Mouse (Mus musculus): ENCODE data around the gene Ptk6. TPM values are rescaled to one million over a fixed set of nuclear protein-coding genes. Genes with fewer than 3 reads are reported as not detected.

Ptk6 gene
- polyA plus RNA-seq, 1 experiment: 0.15 TPM

DNA sequence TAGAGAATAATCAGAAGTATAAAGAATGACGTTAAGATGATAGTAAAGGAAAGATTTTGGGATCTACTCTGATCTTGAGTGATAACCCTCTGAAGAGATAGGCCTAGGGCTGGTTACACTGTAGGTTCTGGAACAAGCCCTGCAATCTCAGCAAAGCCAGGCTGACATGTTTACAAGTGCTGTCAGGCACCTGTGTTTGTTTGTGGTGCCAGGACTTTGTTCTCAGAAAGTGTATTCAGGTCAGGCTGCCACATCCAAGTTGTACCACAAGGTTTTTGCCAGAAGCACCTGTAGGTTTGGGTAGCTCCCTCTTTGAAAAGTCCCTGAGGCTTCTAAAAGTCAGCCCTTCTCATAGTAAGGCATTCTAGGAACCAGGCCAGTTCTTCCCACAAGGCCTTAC, 13.3 kb downstream of the Ptk6 start:
- H3K4me1 ChIP-seq (ENCODE audit: control insufficient read depth, insufficient read depth, insufficient read length): peaks cover 21% of the 10 kb centered on the region
- TF ChIP-seq CTCF (IDR thresholded peaks at IDR 0.05; ENCODE audit: extremely low read depth, insufficient read depth, insufficient read length, insufficient replicate concordance): no peak
- no peak for TF ChIP-seq POLR2A (IDR thresholded peaks at IDR 0.05; ENCODE audit: low read depth, low read length)
- no peaks in the 10 kb centered on the region for H3K36me3 ChIP-seq (ENCODE audit: control insufficient read depth, insufficient read depth, low read length)
- no peak for DNase-seq (ENCODE audit: low read depth in 1 of 2, low spot score in 2 of 2)
- H3K4me3 ChIP-seq (ENCODE audit: extremely low read depth, insufficient read depth, insufficient read length): no peak overlapping the region
- H3K27ac ChIP-seq (ENCODE audit: insufficient read depth, low read length): peak overlapping the region; percentile 57
- no peaks in the 10 kb centered on the region for H3K27me3 ChIP-seq (ENCODE audit: control insufficient read depth, insufficient read depth, low read length)
- WGBS: 74% methylated on average over 1 of the region's 1 CpGs

- TF ChIP-seq POLR2A (IDR thresholded peaks at IDR 0.05; ENCODE audit: low read depth, low read length) (peak; percentile 19; the same call in 1 of the 2 replicates), CTCF (IDR thresholded peaks at IDR 0.05; ENCODE audit: extremely low read depth, insufficient read depth, insufficient read length, insufficient replicate concordance) (no peak)
- Histone ChIP-seq H3K36me3 (ENCODE audit: control insufficient read depth, insufficient read depth, low read length) (no peaks in the 10 kb centered on the region), H3K27ac (ENCODE audit: insufficient read depth, low read length) (peak overlapping the region; percentile 84), H3K27me3 (ENCODE audit: control insufficient read depth, insufficient read depth, low read length) (no peaks in the 10 kb centered on the region), H3K4me1 (ENCODE audit: control insufficient read depth, insufficient read depth, insufficient read length) (peaks cover 16% of the 10 kb centered on the region), H3K4me3 (ENCODE audit: extremely low read depth, insufficient read depth, insufficient read length) (peak overlapping the region; percentile 3; the same call in 1 of the 2 replicates)
- 27% methylated on average over 2 of the region's 2 CpGs for WGBS
- peak; percentile 32 to 73 for DNase-seq (ENCODE audit: low read depth in 1 of 2, low spot score in 2 of 2)
Observed at GRCm38 (mm10) chr2:181188681-181189080, 13.9 kb downstream of the Ptk6 start.

DNA sequence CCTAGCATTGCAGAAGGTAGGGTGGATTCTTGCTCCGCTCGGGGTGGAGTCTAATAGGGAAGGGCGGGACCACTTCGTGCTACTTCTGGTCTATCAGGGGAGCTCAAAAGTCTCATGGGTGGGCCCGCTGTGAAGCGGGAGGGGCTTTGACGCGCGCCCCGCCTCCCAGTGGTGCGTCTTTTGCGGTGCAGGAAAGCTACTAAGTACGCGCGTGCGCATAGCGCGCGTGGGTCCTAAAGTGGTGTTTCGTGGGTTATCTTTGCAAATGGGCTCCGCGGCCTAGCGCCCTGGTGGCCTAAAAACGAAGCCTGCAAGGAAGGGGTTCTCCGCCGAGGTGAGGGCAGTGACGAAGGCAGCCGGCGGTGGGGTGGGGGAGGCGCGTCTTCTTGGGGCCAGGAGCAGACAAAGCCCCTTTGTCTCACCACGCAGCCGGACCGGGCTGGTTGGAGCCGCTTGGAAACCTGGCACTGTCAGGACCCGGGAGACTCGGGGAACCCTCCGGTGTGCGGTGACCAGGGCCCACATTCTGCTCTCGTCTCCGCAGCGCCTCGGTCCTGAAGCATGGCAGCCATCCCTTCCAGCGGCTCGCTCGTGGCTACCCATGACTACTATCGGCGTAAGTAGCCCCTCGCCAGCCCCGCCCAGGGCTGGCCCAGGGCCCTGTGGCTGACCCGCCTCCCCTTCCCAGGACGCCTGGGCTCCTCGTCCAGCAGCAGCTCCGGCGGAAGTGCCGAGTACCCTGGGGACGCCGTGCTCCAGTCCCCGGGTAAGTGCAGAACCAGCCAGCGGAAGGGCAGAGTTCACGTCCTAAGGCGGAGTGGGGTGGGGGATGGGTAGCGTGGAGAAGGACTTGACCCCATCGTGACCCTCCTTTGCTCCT, 15.2 kb downstream of the Ptk6 start, which contains the start of gene Ppdpf:
Gene Ppdpf (plus strand): TSS at position 127 of the 880 bp plus-strand sequence.
- peak; percentile 94 to 95 for DNase-seq (ENCODE audit: low read depth in 1 of 2, low spot score in 2 of 2)
- WGBS: under 1% methylated on average over 62 of the region's 64 CpGs

DNA sequence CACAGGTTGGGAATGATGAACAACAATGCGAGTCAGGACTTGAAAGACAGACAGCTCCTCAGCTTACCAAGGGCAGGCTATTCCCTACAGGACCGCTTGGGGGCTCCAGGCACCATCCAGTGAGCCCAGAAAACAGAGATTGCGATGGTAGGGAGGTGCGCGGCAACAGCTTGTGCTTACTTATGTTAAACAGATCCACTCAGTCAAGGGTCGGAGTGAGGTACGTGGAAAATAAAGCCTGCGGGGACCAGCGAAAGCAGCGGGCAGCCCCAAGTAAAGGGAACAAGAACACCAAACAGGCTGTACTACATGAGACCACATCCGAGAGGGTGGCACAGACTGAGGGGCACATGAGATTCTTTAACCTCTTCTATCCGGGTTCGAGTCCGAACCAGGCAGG, 16.0 kb downstream of the Ptk6 start:
- H3K36me3 ChIP-seq (ENCODE audit: control insufficient read depth, insufficient read depth, low read length): no peaks in the 10 kb centered on the region
- under 1% methylated on average over 14 of the region's 14 CpGs for WGBS

More for the DNA sequence above, 15.2 kb downstream of the Ptk6 start, which contains the start of gene Ppdpf:
- no peaks in the 10 kb centered on the region for H3K36me3 ChIP-seq (ENCODE audit: control insufficient read depth, insufficient read depth, low read length)
- H3K27ac ChIP-seq (ENCODE audit: insufficient read depth, low read length): peak within 1 kb of the TSS; percentile 98
- H3K27me3 ChIP-seq (ENCODE audit: control insufficient read depth, insufficient read depth, low read length): no peaks in the 10 kb centered on the region
- peak within 1 kb of the TSS; percentile 95 for H3K4me3 ChIP-seq (ENCODE audit: extremely low read depth, insufficient read depth, insufficient read length)
- peaks cover 12% of the 10 kb centered on the region; the same call in 1 of the 2 replicates for H3K4me1 ChIP-seq (ENCODE audit: control insufficient read depth, insufficient read depth, insufficient read length)
- TF ChIP-seq POLR2A (IDR thresholded peaks at IDR 0.05; ENCODE audit: low read depth, low read length) (peak; percentile 38), CTCF (IDR thresholded peaks at IDR 0.05; ENCODE audit: extremely low read depth, insufficient read depth, insufficient read length, insufficient replicate concordance) (0 out of 2 replicates have a peak, but pooled peaks have one; percentile 1)

DNA sequence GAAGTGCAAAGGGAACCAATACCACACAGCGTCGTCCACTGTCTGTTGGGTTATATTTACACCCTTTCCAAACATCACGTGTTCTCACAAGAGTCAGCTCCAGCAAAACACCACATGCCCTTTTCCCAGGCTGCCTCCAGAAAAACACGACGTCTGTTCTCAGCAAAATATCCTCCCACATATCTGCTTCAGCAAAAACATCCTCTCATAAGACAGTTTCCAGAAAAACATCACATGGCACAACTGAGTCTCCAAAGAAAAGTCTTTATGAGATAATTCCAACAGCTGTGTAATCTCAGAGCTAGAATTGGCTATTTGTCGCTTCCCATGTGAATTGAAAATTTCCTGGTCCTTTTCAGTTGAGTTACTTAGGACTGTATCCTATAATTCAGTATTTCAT, 21.7 kb downstream of the Ptk6 start:
- Histone ChIP-seq H3K4me3 (ENCODE audit: extremely low read depth, insufficient read depth, insufficient read length) (no peak overlapping the region), H3K36me3 (ENCODE audit: control insufficient read depth, insufficient read depth, low read length) (no peaks in the 10 kb centered on the region), H3K27ac (ENCODE audit: insufficient read depth, low read length) (no peak overlapping the region), H3K27me3 (ENCODE audit: control insufficient read depth, insufficient read depth, low read length) (no peaks in the 10 kb centered on the region; the same call in 1 of the 2 replicates), H3K4me1 (ENCODE audit: control insufficient read depth, insufficient read depth, insufficient read length) (no peaks in the 10 kb centered on the region)
- no peak for DNase-seq (ENCODE audit: low read depth in 1 of 2, low spot score in 2 of 2)
- TF ChIP-seq CTCF (IDR thresholded peaks at IDR 0.05; ENCODE audit: extremely low read depth, insufficient read depth, insufficient read length, insufficient replicate concordance) (no peak), POLR2A (IDR thresholded peaks at IDR 0.05; ENCODE audit: low read depth, low read length) (no peak)
- WGBS: 79% methylated on average over 6 of the region's 6 CpGs

More for the DNA sequence above, 16.0 kb downstream of the Ptk6 start:
- Histone ChIP-seq H3K27ac (ENCODE audit: insufficient read depth, low read length) (peak overlapping the region; percentile 98), H3K27me3 (ENCODE audit: control insufficient read depth, insufficient read depth, low read length) (no peaks in the 10 kb centered on the region; the same call in 1 of the 2 replicates), H3K4me3 (ENCODE audit: extremely low read depth, insufficient read depth, insufficient read length) (peak overlapping the region; percentile 95), H3K4me1 (ENCODE audit: control insufficient read depth, insufficient read depth, insufficient read length) (peaks cover 6% of the 10 kb centered on the region; the same call in 1 of the 2 replicates)
- DNase-seq (ENCODE audit: low read depth in 1 of 2, low spot score in 2 of 2): peak; percentile 82 to 87
- TF ChIP-seq CTCF (IDR thresholded peaks at IDR 0.05; ENCODE audit: extremely low read depth, insufficient read depth, insufficient read length, insufficient replicate concordance): peak; percentile 98
- TF ChIP-seq POLR2A (IDR thresholded peaks at IDR 0.05; ENCODE audit: low read depth, low read length): no peak

- no peak for DNase-seq (ENCODE audit: low read depth in 1 of 2, low spot score in 2 of 2)
- WGBS: 62% methylated on average over 5 of the region's 5 CpGs
- TF ChIP-seq CTCF (IDR thresholded peaks at IDR 0.05; ENCODE audit: extremely low read depth, insufficient read depth, insufficient read length, insufficient replicate concordance): no peak
- TF ChIP-seq POLR2A (IDR thresholded peaks at IDR 0.05; ENCODE audit: low read depth, low read length): no peak
- no peaks in the 10 kb centered on the region for H3K4me1 ChIP-seq (ENCODE audit: control insufficient read depth, insufficient read depth, insufficient read length)
- no peak overlapping the region for H3K4me3 ChIP-seq (ENCODE audit: extremely low read depth, insufficient read depth, insufficient read length)
- no peak overlapping the region for H3K27ac ChIP-seq (ENCODE audit: insufficient read depth, low read length)
- no peaks in the 10 kb centered on the region for H3K36me3 ChIP-seq (ENCODE audit: control insufficient read depth, insufficient read depth, low read length)
- H3K27me3 ChIP-seq (ENCODE audit: control insufficient read depth, insufficient read depth, low read length): no peaks in the 10 kb centered on the region; the same call in 1 of the 2 replicates
Observed at GRCm38 (mm10) chr2:181178471-181178870, 24.1 kb downstream of the Ptk6 start.

All from spleen, adult 2 months (tissue).